Mouse (Mus musculus): Measurements from ENCODE around the gene Adcy10. TPM values are rescaled to one million over a fixed set of nuclear protein-coding genes. Genes with fewer than 3 reads are reported as not detected.

The Adcy10 gene
- polyA plus RNA-seq, 1 experiment from 2014 or later: not detected

- Histone ChIP-seq H3K4me3 (ENCODE audit: low read depth, low read length) (no peak overlapping the region), H3K36me3 (ENCODE audit: control insufficient read depth, insufficient read depth, low read length) (peaks cover 5% of the 10 kb centered on the region; the same call in 1 of the 2 replicates), H3K27me3 (ENCODE audit: control insufficient read depth, insufficient read depth, low read length) (no peaks in the 10 kb centered on the region), H3K9me3 (ENCODE audit: control insufficient read depth, low read length) (no peaks in the 10 kb centered on the region), H3K9ac (ENCODE audit: low read length) (no peak overlapping the region), H3K4me1 (replicated peaks; ENCODE audit: control insufficient read depth, insufficient read depth) (no peaks in the 10 kb centered on the region; the same call in 1 of the 2 replicates), H3K27ac (replicated peaks) (peak overlapping the region; percentile 79), H3K4me2 (replicated peaks; ENCODE audit: low read depth) (peak overlapping the region; percentile 31)
- TF ChIP-seq CTCF (IDR thresholded peaks at IDR 0.05; ENCODE audit: low read depth): no peak
- TF ChIP-seq EP300 (optimal IDR thresholded peaks at IDR 0.05): no peak
- DNase-seq (ENCODE audit: low spot score) (peak; percentile 45), ATAC-seq (ENCODE audit: low FRiP score, low TSS enrichment) (peak; percentile 79)
- WGBS: 17% methylated on average over 15 of the region's 15 CpGs
These were observed 132.3 kb downstream of the Adcy10 start for GRCm38 (mm10) chr1:165617166-165617891.

- TF ChIP-seq EP300 (optimal IDR thresholded peaks at IDR 0.05): no peak
- TF ChIP-seq CTCF (IDR thresholded peaks at IDR 0.05; ENCODE audit: low read depth): no peak
- Histone ChIP-seq H3K9ac (ENCODE audit: low read length) (no peak overlapping the region), H3K4me1 (replicated peaks; ENCODE audit: control insufficient read depth, insufficient read depth) (no peaks in the 10 kb centered on the region; the same call in 1 of the 2 replicates), H3K27ac (replicated peaks) (peak overlapping the region; percentile 24; the same call in 1 of the 2 replicates), H3K4me2 (replicated peaks; ENCODE audit: low read depth) (no peak overlapping the region), H3K27me3 (ENCODE audit: control insufficient read depth, insufficient read depth, low read length) (no peaks in the 10 kb centered on the region), H3K4me3 (ENCODE audit: low read depth, low read length) (no peak overlapping the region), H3K9me3 (ENCODE audit: control insufficient read depth, low read length) (no peaks in the 10 kb centered on the region), H3K36me3 (ENCODE audit: control insufficient read depth, insufficient read depth, low read length) (peaks cover 5% of the 10 kb centered on the region; the same call in 1 of the 2 replicates)
- ATAC-seq (ENCODE audit: low FRiP score, low TSS enrichment) (no peak), DNase-seq (ENCODE audit: low spot score) (no peak)
- 76% methylated on average over 9 of the region's 9 CpGs for WGBS
These were observed 133.2 kb downstream of the Adcy10 start for GRCm38 (mm10) chr1:165618201-165618624.

GRCm38 (mm10) chr1:165625058-165625457, 140.1 kb downstream of the Adcy10 start:
- no peak overlapping the region for H3K9ac ChIP-seq (ENCODE audit: low read length)
- no peaks in the 10 kb centered on the region for H3K36me3 ChIP-seq (ENCODE audit: control insufficient read depth, insufficient read depth, low read length)
- no peak overlapping the region for H3K27ac ChIP-seq (replicated peaks)
- 81% methylated on average over 5 of the region's 5 CpGs for WGBS
- DNase-seq (ENCODE audit: low spot score): no peak
- no peak overlapping the region for H3K4me3 ChIP-seq (ENCODE audit: low read depth, low read length)
- no peak for ATAC-seq (ENCODE audit: low FRiP score, low TSS enrichment)
- TF ChIP-seq CTCF (IDR thresholded peaks at IDR 0.05; ENCODE audit: low read depth) (no peak), EP300 (optimal IDR thresholded peaks at IDR 0.05) (no peak)
- H3K4me2 ChIP-seq (replicated peaks; ENCODE audit: low read depth): no peak overlapping the region
- H3K4me1 ChIP-seq (replicated peaks; ENCODE audit: control insufficient read depth, insufficient read depth): no peaks in the 10 kb centered on the region; the same call in 1 of the 2 replicates
- H3K27me3 ChIP-seq (ENCODE audit: control insufficient read depth, insufficient read depth, low read length): no peaks in the 10 kb centered on the region
- H3K9me3 ChIP-seq (ENCODE audit: control insufficient read depth, low read length): no peaks in the 10 kb centered on the region

- Histone ChIP-seq H3K9ac (ENCODE audit: low read length) (no peak overlapping the region), H3K36me3 (ENCODE audit: control insufficient read depth, insufficient read depth, low read length) (no peaks in the 10 kb centered on the region), H3K27ac (replicated peaks) (no peak overlapping the region), H3K27me3 (ENCODE audit: control insufficient read depth, insufficient read depth, low read length) (no peaks in the 10 kb centered on the region), H3K9me3 (ENCODE audit: control insufficient read depth, low read length) (no peaks in the 10 kb centered on the region), H3K4me1 (replicated peaks; ENCODE audit: control insufficient read depth, insufficient read depth) (peaks cover 2% of the 10 kb centered on the region; the same call in 1 of the 2 replicates), H3K4me3 (ENCODE audit: low read depth, low read length) (no peak overlapping the region), H3K4me2 (replicated peaks; ENCODE audit: low read depth) (no peak overlapping the region)
- no peak for ATAC-seq (ENCODE audit: low FRiP score, low TSS enrichment)
- 77% methylated on average over 5 of the region's 5 CpGs for WGBS
- DNase-seq (ENCODE audit: low spot score): no peak
- TF ChIP-seq CTCF (IDR thresholded peaks at IDR 0.05; ENCODE audit: low read depth) (no peak), EP300 (optimal IDR thresholded peaks at IDR 0.05) (no peak)
These were observed 140.9 kb downstream of the Adcy10 start for GRCm38 (mm10) chr1:165625896-165626295.

Other genes starting within 250 kb of the Adcy10 start
- gene Tiprl, start 248.2 kb upstream of the Adcy10 start, polyA plus RNA-seq (2015; fragmentation: Nextera tagmentation; extraction: Ambion mirVana): 53.8 and 56.7 TPM in 2 replicates
- 0.52 and 0.57 TPM in 2 replicates for gene Gpr161, start 189.4 kb upstream of the Adcy10 start, polyA plus RNA-seq (2015; fragmentation: Nextera tagmentation; extraction: Ambion mirVana)
- 9.4 and 9.6 TPM in 2 replicates for gene Dcaf6, start 24.7 kb upstream of the Adcy10 start, polyA plus RNA-seq (2015; fragmentation: Nextera tagmentation; extraction: Ambion mirVana)
- 218 and 228 TPM in 2 replicates for gene Mpc2, start 24.5 kb upstream of the Adcy10 start, polyA plus RNA-seq (2015; fragmentation: Nextera tagmentation; extraction: Ambion mirVana)
- 71.4 and 76.4 TPM in 2 replicates for gene Mpzl1, start 149.4 kb downstream of the Adcy10 start, polyA plus RNA-seq (2015; fragmentation: Nextera tagmentation; extraction: Ambion mirVana)
- gene Rcsd1, start 224.6 kb downstream of the Adcy10 start, polyA plus RNA-seq (2015; fragmentation: Nextera tagmentation; extraction: Ambion mirVana): 16.1 TPM in 2 replicates

All from stomach, postnatal 0 days (tissue).